Mouse (Mus musculus) forebrain, embryonic 16.5 days (tissue): ENCODE results near the gene Gkn1. TPM values are rescaled to one million over a fixed set of nuclear protein-coding genes. Genes with fewer than 3 reads are reported as not detected.

Experiments
- ATAC-seq: fragments of 200-750 bp; cut with Nextera tagmentation; 2 replicates; pipeline ENCODE4 v1.8.0; 2017; ENCODE audit warnings: mild to moderate bottlenecking, moderate library complexity
- H3K27ac ChIP-seq: fragments of 300-500 bp; sonication (generic); 2 replicates; pipeline ENCODE4 v1.5.1; 2014; ENCODE audit warnings: low read length, control low read depth
- H3K27me3 ChIP-seq: fragments of 300-500 bp; sonication (generic); replicated peaks from 2 replicates; pipeline ENCODE4 v1.6.1; 2014; ENCODE audit warnings: low read length; ENCODE audit not compliant: control insufficient read depth, insufficient read depth
- H3K36me3 ChIP-seq: fragments of 300-500 bp; sonication (generic); 2 replicates; pipeline ENCODE4 v1.6.1; 2014; ENCODE audit not compliant: control insufficient read depth, insufficient read depth
- H3K4me1 ChIP-seq: fragments of 300-500 bp; sonication (generic); replicated peaks from 2 replicates; pipeline ENCODE4 v1.6.1; 2014; ENCODE audit warnings: low read length; ENCODE audit not compliant: control insufficient read depth, insufficient read depth
- H3K4me2 ChIP-seq: fragments of 300-500 bp; sonication (generic); 2 replicates; pipeline ENCODE4 v1.6.1; 2014; ENCODE audit warnings: mild to moderate bottlenecking, low read length, control low read depth
- H3K4me3 ChIP-seq: fragments of 300-500 bp; sonication (generic); replicated peaks from 2 replicates; pipeline ENCODE4 v1.5.1; 2014; ENCODE audit warnings: mild to moderate bottlenecking, low read length, control low read depth
- H3K9ac ChIP-seq: fragments of 300-500 bp; sonication (generic); replicated peaks from 2 replicates; pipeline ENCODE4 v1.6.1; 2014; ENCODE audit warnings: low read depth, low read length, control low read depth
- H3K9me3 ChIP-seq: fragments of 300-500 bp; sonication (generic); 2 replicates; pipeline ENCODE4 v1.6.1; 2016; ENCODE audit warnings: low read length; ENCODE audit not compliant: control insufficient read depth
- WGBS: fragments of 180-500 bp; shearing (Covaris S2); extraction: QIAGEN DNeasy Blood & Tissue Kit; methylation state at CpG from one replicate; pipeline ENCODE4 v1.1.7; 2014; 5-methylcytosine and 5-hydroxymethylcytosine counted together
- polyA plus RNA-seq: library from polyadenylated mRNA; unstranded; fragments of >200 nt; fragmentation: Nextera tagmentation; extraction: Ambion mirVana; gene quantifications from 2 replicates; pipeline ENCODE4 v1.2.1, GENCODE M21; 2015

Gkn1 gene
- polyA plus RNA-seq, 1 experiment from 2014 or later: not detected

DNA sequence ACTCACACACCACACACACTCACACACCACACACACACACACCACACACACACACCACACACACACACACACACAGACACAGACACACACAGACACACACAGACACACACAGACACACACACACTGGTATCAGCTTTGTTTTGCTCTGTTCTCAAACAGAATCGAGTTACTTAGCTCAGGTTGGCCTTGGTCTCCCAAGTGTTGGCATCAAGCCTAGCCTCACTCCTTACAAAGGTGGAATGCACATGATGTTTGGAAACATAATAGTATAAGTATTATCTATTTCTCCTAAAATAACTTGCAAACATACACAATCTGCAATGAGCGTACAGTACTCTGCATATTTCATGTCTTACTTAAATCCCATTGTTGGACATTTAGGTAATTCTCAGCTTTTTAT lies 18.4 kb downstream of the Gkn1 start:
- H3K4me1 ChIP-seq: peaks cover 20% of the 10 kb centered on the region
- no peaks in the 10 kb centered on the region for H3K9me3 ChIP-seq
- H3K4me2 ChIP-seq: no peak overlapping the region
- no peaks in the 10 kb centered on the region for H3K36me3 ChIP-seq
- no peak overlapping the region for H3K4me3 ChIP-seq
- no peak overlapping the region for H3K9ac ChIP-seq
- WGBS: 56% methylated on average over 2 of the region's 2 CpGs
- ATAC-seq: no peak
- H3K27ac ChIP-seq: no peak overlapping the region
- no peaks in the 10 kb centered on the region for H3K27me3 ChIP-seq

DNA sequence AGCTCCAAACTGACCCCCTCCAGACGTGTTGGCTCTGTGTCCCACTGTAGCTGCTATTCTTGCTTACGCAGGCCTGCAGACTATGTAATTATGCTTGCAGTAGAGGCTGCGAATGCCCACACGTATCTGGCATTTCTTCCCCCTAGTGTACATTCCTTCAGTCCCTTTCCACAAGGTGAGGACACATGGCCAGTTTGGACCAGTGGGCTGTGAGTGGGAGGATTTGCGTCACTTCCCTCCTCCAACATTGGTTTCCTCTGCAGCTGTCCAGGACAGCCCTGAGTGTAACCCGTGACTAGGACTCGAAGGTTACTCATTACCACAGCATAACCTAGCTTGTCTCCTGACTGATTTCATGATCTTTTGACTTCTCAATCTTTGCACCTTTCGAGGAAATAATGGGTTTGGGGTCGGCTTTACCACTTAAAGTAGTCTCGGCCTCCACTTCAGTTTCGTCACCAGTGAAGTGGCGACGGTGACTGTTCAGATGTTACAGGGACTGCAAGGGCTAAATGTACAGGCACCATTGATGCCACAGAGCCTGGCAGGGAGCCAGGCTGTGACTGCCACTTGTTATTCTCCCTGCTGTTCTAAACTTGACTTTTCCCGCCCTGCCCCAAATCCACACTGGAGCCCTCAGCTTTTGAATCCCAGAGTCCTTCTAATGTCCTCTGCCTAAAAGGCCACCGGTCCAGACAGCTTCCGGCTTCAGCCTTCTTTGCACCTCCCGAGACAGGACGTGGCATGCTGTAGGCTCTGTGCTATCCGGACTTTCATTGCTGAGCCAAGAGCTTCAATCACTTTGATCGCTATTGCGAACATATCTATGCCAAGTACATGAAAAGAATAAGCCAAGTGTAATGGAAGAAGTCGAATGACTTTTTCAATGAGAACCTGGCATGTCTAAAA lies 22.2 kb downstream of the Gkn1 start:
- H3K4me2 ChIP-seq: no peak overlapping the region
- WGBS: 69% methylated on average over 22 of the region's 22 CpGs
- peaks cover 5% of the 10 kb centered on the region; the same call in 1 of the 2 replicates for H3K4me1 ChIP-seq

DNA sequence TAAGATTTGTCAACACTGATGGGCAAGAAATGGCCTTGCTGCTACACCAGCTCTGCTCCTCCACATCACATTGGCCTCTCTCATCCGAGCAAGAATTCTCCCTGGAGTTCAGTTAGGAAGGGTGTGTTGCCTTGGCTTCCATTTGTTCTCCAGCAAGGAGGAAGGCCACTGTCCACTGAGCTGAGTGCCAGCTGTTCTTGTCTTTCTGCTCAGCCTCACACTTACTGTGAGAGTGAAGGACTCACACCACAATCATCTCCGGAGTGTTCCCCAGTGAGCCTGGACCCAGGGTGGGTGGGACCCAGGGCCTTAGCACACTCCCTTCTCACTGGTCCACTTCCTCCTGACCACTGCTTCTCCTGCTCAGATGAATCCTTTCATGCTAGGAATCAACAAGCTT lies 23.8 kb downstream of the Gkn1 start:
- H3K36me3 ChIP-seq: no peaks in the 10 kb centered on the region
- H3K9me3 ChIP-seq: no peaks in the 10 kb centered on the region
- no peak overlapping the region for H3K9ac ChIP-seq
- no peaks in the 10 kb centered on the region for H3K27me3 ChIP-seq
- no peak overlapping the region for H3K4me2 ChIP-seq
- ATAC-seq: no peak
- H3K27ac ChIP-seq: no peak overlapping the region
- whole genome bisulfite sequencing: 87% methylated on average over 2 of the region's 2 CpGs
- no peak overlapping the region for H3K4me3 ChIP-seq
- H3K4me1 ChIP-seq: 0 out of 2 replicates have a peak, but pooled peaks cover 2% of the 10 kb centered on the region

More for the DNA sequence above, 22.2 kb downstream of the Gkn1 start:
- Histone ChIP-seq H3K4me3 (no peak overlapping the region), H3K9me3 (no peaks in the 10 kb centered on the region), H3K9ac (no peak overlapping the region), H3K27ac (no peak overlapping the region), H3K27me3 (no peaks in the 10 kb centered on the region), H3K36me3 (no peaks in the 10 kb centered on the region)
- no peak for ATAC-seq

DNA sequence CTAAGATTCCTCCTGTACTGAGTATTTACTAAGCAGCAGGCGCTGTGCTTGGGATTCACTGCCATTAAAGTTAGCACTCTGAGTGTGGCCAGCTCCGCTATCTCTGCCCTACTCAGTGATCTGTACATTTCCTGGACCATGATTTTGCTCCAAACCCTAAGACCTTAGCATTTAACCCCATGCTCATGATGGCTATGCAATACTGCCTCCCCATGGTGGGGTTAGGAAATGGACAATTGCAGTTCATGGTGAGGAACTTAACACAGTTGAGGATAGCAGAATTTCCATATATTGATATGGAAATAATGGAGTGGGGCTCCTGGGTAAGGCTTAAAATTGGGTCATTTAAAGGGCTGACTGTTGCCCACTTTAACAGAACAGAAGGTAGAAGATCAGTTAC lies 27.4 kb downstream of the Gkn1 start:
- WGBS: 89% methylated on average over 2 of the region's 2 CpGs
- Histone ChIP-seq H3K4me3 (no peak overlapping the region), H3K9me3 (no peaks in the 10 kb centered on the region), H3K36me3 (no peaks in the 10 kb centered on the region), H3K27ac (no peak overlapping the region), H3K4me1 (no peaks in the 10 kb centered on the region), H3K4me2 (no peak overlapping the region), H3K27me3 (no peaks in the 10 kb centered on the region), H3K9ac (no peak overlapping the region)
- no peak for ATAC-seq

DNA sequence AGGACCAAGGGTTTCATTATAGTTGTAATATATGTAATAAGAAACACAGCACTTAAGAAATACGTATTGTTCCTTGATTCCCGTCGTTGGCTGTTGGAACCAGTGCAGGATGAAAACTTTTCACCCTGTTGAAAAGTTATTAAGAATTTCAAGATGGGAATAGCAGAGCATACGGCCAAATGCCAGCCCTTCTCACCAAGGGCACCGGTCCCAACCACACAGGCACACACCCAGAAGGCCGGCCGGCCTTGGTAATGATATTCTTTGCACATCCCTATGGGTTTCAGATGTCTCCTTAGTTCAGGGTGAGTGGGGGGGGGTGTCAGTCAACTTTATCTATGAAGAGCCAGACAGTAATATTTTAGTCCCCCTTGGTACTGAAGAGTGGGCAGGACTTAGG lies 32.1 kb downstream of the Gkn1 start:
- Histone ChIP-seq H3K4me3 (no peak overlapping the region), H3K4me2 (no peak overlapping the region), H3K9me3 (no peaks in the 10 kb centered on the region), H3K27me3 (no peaks in the 10 kb centered on the region), H3K9ac (no peak overlapping the region), H3K4me1 (no peaks in the 10 kb centered on the region; the same call in 1 of the 2 replicates), H3K36me3 (no peaks in the 10 kb centered on the region), H3K27ac (no peak overlapping the region)
- no peak for ATAC-seq
- WGBS: 94% methylated on average over 7 of the region's 7 CpGs

DNA sequence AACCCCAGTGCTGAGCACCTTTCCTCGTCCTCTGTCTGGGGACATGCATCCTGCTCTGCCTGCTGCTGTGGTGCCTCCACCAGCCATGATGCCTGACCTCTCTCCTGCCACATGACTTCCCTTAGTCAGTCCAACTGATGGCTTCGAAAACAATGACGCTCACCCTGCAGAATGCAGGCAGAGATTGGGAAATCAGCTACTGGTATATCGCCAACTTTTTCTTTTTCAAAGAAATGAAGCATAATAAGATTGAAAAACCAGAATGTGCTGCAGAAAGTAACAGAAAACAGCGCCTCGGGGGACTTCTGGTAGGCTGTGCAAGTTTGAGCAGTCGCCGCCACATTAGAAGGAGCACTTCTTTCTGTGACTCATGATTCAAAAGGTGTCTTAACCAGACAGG lies 33.8 kb downstream of the Gkn1 start:
- no peak overlapping the region for H3K4me2 ChIP-seq
- no peak for ATAC-seq
- no peaks in the 10 kb centered on the region for H3K27me3 ChIP-seq
- H3K4me3 ChIP-seq: no peak overlapping the region
- no peaks in the 10 kb centered on the region for H3K9me3 ChIP-seq
- no peaks in the 10 kb centered on the region for H3K36me3 ChIP-seq
- H3K27ac ChIP-seq: no peak overlapping the region
- H3K9ac ChIP-seq: no peak overlapping the region
- WGBS: 73% methylated on average over 8 of the region's 8 CpGs
- H3K4me1 ChIP-seq: no peaks in the 10 kb centered on the region; the same call in 1 of the 2 replicates

DNA sequence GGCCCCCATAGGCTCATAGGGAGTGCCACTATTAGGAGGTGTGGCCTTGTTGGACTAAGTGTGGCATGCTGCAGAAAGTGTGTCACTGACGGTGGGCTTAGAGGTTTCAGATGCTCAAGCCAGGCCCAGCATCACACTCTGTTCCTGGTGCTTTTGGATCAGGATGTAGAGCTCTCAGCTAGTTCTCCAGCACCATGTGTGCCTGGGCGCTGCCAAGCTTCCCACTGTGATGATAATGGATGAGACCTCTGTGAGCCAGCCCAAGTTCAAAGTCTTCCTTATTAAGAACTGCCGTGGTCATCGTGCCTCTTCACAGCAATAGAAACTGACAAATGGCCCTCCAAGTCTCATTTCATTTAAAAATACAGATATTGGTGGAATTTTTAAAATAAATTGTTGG lies 38.0 kb downstream of the Gkn1 start:
- Histone ChIP-seq H3K4me1 (no peaks in the 10 kb centered on the region; the same call in 1 of the 2 replicates), H3K36me3 (no peaks in the 10 kb centered on the region), H3K4me2 (no peak overlapping the region), H3K9ac (no peak overlapping the region), H3K27ac (no peak overlapping the region), H3K27me3 (no peaks in the 10 kb centered on the region), H3K9me3 (no peaks in the 10 kb centered on the region), H3K4me3 (no peak overlapping the region)
- no peak for ATAC-seq
- 89% methylated on average over 4 of the region's 4 CpGs for WGBS

DNA sequence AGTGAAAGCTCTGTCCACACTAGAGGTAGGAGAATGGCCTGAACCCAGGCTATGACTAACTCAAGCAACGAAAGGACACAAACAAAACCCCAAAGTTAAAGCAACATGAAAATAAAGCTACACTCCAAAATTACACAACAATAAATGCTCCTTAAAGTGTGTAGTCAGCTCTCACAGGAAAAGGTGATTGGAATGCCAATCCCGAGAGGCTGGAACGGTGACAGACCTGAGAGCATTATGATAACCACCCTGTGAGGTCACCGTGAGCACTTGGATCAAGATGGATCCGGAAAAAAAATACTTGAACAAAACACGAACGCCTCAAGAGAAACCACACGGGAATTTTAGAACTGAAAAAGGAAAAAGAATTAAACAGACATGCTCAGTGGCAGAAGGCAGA lies 46.3 kb downstream of the Gkn1 start:
- no peaks in the 10 kb centered on the region for H3K27me3 ChIP-seq
- WGBS: 85% methylated on average over 8 of the region's 8 CpGs
- H3K36me3 ChIP-seq: no peaks in the 10 kb centered on the region
- H3K9me3 ChIP-seq: no peaks in the 10 kb centered on the region
- H3K27ac ChIP-seq: no peak overlapping the region
- ATAC-seq: no peak
- no peak overlapping the region for H3K4me2 ChIP-seq
- no peak overlapping the region for H3K9ac ChIP-seq
- no peaks in the 10 kb centered on the region for H3K4me1 ChIP-seq
- no peak overlapping the region for H3K4me3 ChIP-seq

DNA sequence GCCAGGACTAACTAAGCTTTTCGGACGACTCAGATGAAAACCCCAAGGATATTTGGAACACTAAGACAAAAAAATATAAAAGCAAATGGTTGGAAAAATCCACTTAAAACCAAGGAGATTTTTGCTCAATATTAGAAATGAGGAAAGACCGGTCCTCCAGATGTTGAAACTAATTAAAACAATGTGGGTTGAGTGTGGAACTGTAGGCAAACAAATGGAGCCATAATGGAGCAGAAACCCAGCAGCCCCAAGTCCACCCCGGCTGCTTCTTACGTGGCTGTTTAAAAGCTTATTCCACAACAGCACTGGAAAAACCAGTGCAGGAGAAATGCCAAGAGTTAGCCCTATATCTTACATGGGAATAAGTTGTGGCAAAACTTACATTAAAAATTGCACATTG lies 48.0 kb downstream of the Gkn1 start:
- no peaks in the 10 kb centered on the region for H3K9me3 ChIP-seq
- 69% methylated on average over 5 of the region's 5 CpGs for WGBS
- H3K4me2 ChIP-seq: no peak overlapping the region
- no peaks in the 10 kb centered on the region for H3K36me3 ChIP-seq
- H3K9ac ChIP-seq: no peak overlapping the region
- ATAC-seq: no peak
- no peaks in the 10 kb centered on the region for H3K4me1 ChIP-seq
- no peak overlapping the region for H3K27ac ChIP-seq
- no peaks in the 10 kb centered on the region for H3K27me3 ChIP-seq
- no peak overlapping the region for H3K4me3 ChIP-seq
